Mouse (Mus musculus) adrenal gland, postnatal 14 days (tissue): Measurements from ENCODE around the gene Sephs2. TPM values are rescaled to one million over a fixed set of nuclear protein-coding genes. Genes with fewer than 3 reads are reported as not detected.
"Not testable (repeated sequence)": the region's sequence is repeated elsewhere in the genome, so short reads cannot be mapped to it uniquely, and the experiment has no call there.

Experiments used
- DNase-seq: peaks from one replicate; pipeline ENCODE4 v3.0.0; 2021; ENCODE audit warnings: mixed read lengths
- total RNA-seq: library from RNA; stranded (reverse); gene quantifications from 2 replicates; pipeline ENCODE4 v1.2.3, GENCODE M21; 2021

The Sephs2 gene
- total RNA-seq, 1 experiment from 2014 or later = 187 TPM

GRCm38 (mm10) chr7:127271093-127271492 is 2.8 kb downstream of the Sephs2 start:
- no peak for DNase-seq

GRCm38 (mm10) chr7:127270666-127271065 is 3.2 kb downstream of the Sephs2 start:
- DNase-seq = no peak

GRCm38 (mm10) chr7:127270256-127270655 is 3.6 kb downstream of the Sephs2 start:
- DNase-seq = no peak

GRCm38 (mm10) chr7:127263526-127263925 is 10.3 kb downstream of the Sephs2 start:
- DNase-seq = no peak

GRCm38 (mm10) chr7:127262218-127262961 is 11.5 kb downstream of the Sephs2 start:
- no peak for DNase-seq

GRCm38 (mm10) chr7:127260309-127261111 is 13.3 kb downstream of the Sephs2 start, which contains the start of gene Dctpp1:
TSS of gene Dctpp1 (minus strand) at chr7:127260709.
- peak; percentile 97 for DNase-seq

GRCm38 (mm10) chr7:127259186-127259905 is 14.5 kb downstream of the Sephs2 start:
- DNase-seq = no peak

- no peak for DNase-seq
Measured at GRCm38 (mm10) chr7:127256518-127256917, 17.3 kb downstream of the Sephs2 start.

- DNase-seq = no peak
Measured at GRCm38 (mm10) chr7:127255965-127256364, 17.9 kb downstream of the Sephs2 start.

GRCm38 (mm10) chr7:127255008-127255407 is 18.8 kb downstream of the Sephs2 start:
- DNase-seq = no peak

- peak; percentile 96 for DNase-seq
Measured at GRCm38 (mm10) chr7:127253821-127254769, 19.8 kb downstream of the Sephs2 start.

GRCm38 (mm10) chr7:127253341-127253740 is 20.5 kb downstream of the Sephs2 start:
- DNase-seq = no peak

- DNase-seq = peak; percentile 44
Measured at GRCm38 (mm10) chr7:127252414-127252813, 21.4 kb downstream of the Sephs2 start.

GRCm38 (mm10) chr7:127250511-127250910 is 23.3 kb downstream of the Sephs2 start:
- DNase-seq = not testable (repeated sequence)

- no peak for DNase-seq
Measured at GRCm38 (mm10) chr7:127244658-127245510, 29.0 kb downstream of the Sephs2 start.

- peak; percentile 99 for DNase-seq
Measured at GRCm38 (mm10) chr7:127243870-127244657, 29.8 kb downstream of the Sephs2 start, which contains the start of gene Zfp771. TSS of gene Zfp771 (plus strand) at chr7:127244274.

GRCm38 (mm10) chr7:127243361-127243867 is 30.4 kb downstream of the Sephs2 start:
- no peak for DNase-seq

- DNase-seq = peak; percentile 48
Measured at GRCm38 (mm10) chr7:127234777-127235176, 39.1 kb downstream of the Sephs2 start.

GRCm38 (mm10) chr7:127233765-127234164 is 40.1 kb downstream of the Sephs2 start:
- DNase-seq = no peak
